Mouse (Mus musculus): Measurements from ENCODE around the gene Cd300ld3.

Gene Cd300ld3

DNA sequence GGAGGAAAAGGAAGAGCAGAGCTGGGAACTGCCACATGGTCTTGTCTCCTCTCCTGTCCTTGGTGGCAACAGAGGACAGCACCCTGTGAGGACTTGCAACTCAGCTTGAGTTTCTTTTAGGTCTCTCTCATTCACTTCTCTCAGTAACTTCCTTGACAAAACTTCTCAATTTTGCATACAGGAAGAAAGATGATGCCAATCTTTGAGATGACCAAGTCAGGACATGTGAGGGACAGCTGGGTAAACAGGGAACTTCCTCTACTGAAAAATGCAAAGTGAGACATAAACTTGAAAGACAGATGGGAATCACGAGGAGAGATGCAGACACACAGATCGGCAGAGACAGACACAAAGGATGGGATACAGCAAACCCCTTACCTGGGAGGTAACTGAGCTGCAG, at the start of gene Cd300ld3:
Gene Cd300ld3 (minus strand): TSS at position 151 of the 400 bp plus-strand sequence.
- DNase-seq (ENCODE audit: low spot score): no peak

DNA sequence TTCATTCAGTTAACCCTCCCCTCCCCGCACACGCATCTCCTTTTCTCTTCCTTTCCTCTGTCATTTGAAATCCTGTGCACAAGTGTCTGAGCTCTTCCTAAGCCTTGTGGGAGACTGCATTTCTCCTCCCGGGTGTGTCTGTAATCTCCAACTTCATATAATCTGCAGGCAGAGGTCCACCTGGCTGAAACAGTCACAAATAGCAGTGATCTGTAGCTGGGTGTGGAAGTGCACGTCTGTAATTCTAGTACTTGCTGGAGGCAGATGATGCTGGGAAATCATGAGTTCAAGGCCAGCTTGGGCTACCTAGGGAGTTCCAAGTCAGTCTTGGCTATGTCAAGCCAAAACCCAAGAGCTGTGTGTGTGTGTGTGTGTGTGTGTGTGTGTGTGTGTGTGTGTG, 43.9 kb upstream of the Cd300ld3 start:
- no peak for DNase-seq (ENCODE audit: low spot score)

DNA sequence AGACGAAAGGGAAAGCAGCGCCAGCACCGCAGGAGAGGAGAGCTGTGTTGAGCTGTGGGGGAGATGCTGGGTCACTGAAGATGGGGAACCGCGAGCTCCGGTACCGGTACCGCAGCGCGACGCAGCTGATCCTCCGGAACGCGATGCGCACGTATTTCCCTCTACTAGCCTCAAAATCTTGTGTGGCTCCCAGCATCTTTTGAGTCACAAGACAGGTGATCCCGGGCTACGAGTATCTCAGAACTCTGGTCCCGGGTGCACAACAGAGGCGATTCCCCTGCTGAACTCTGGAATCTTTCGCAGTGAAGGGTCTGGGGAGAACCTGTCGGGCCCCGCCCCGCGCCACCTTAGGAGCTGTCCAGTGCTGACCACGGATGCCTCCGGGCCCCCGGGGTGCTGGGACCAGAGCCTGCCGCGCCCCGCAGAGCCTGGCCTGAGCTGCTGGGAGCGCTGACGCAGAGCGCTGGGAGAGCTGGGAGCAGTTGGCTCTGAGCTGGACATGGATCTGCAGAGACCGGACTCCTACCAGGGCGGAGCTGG, 43.2 kb upstream of the Cd300ld3 start, which contains the start of gene Rab37:
Gene Rab37 (plus strand): TSS at position 70 of the 540 bp plus-strand sequence.
- DNase-seq (ENCODE audit: low spot score): no peak

DNA sequence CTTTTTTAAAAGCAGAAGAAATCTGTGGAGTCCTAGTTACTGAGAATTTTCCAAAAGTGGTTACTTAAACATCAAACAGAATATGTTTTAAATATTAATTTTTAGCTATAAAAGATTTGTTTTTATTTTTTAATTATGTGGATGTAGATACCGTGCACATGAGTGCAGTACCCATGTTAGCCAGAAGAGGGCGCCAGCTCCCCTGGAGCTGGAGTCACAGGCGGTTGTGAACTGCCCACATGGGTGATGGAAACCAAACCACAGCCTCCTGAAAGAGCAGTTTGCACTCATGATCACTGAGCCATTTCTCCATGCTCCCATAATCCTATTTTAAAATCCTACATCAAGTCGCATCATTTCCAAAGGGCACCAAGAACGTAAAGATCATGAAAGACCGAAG, 41.6 kb upstream of the Cd300ld3 start:
- no peak for DNase-seq (ENCODE audit: low spot score)

DNA sequence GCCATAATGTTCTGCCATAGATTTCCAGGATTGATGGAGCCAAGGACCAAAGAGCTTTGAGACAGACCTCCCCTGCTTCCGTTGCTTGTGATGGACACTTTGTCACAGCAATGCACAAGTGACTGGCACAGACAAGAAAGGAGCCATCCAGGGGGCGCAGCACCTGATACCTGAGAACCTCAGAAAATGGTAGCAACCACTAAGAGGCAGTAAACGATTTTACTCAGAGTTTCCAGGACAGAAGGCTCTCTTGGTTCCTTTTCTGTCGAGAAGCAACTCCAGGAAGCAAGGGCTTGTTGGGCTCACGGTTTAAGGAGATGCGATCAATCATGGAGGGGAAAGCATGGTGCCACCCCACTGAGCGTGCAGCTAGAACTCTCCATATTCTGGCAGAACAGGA, 38.0 kb upstream of the Cd300ld3 start:
- no peak for DNase-seq (ENCODE audit: low spot score)

DNA sequence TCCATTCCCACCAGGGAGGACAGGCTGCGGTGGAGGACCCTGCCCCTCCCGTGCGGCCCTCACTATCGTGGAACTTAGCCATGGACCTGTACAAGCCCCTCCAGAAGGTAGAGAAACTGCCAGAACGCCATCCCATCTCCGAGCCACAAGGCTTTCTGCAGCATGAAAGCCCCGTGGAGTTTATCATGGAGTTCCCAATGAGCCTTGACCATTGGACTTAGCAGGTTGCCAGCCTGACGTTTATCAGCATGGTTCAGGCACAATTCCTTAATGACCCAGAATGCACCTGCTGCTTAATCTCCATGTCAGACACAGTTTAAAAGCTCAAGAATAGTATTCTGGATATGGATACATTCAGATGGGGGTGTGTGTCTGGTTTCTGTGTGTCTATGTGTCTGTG, 36.9 kb upstream of the Cd300ld3 start:
- DNase-seq (ENCODE audit: low spot score): no peak

DNA sequence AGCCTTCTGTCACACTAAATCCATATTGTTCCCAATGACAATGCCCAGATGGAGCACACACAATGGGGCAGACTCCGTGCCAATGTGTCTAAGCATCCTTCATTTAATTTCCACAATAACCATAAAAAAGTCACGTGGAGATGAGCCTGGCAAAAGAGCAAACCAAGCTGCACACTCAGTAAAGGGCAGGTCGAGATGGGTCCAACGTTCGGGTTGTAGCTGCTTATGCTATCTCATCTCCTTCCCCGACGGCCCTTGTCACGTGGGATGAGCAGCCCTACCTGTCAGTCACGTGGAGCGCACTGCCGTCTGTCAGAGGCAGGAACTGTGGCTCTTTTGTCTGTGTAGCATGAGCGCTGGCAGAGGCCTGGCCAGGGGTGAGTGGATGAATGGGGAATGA, 36.4 kb upstream of the Cd300ld3 start:
- DNase-seq (ENCODE audit: low spot score): peak; percentile 9

DNA sequence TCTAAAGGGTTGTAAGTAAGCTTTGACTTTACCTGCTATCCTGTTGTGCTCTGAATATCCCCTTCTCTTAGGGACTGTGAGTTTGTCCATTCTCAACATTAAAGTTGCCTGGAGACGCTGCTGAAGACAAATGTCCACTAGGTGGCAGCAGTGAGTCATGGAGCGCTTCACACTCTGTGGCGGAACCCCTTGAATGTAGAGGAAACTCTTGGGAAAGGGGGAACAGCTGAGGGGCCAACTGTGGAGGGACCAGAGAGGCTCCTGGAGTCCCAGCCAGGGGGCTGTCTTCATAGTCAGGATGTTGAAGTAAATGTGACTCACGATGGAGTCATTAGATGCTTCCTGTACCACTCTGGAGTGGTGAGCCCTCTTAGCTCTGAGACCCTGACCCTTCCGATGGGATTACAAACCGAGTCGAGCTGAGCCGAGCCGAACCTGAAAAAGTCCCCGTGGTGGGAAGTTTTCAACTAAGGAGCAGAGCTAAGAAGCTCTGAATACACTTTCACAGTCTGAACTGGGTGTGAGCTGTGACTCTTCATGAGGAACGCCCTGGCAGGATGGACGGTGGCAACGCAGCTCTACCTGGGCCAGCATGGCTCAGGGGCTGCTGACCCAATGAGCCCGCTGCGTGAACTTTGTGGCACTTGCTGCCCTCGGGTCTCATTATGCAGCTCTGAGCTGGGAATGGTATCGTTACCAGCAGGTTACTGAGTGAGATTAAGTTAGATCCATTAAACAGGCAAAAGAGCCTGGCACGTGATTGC, 35.3 kb upstream of the Cd300ld3 start:
- DNase-seq (ENCODE audit: low spot score): no peak

DNA sequence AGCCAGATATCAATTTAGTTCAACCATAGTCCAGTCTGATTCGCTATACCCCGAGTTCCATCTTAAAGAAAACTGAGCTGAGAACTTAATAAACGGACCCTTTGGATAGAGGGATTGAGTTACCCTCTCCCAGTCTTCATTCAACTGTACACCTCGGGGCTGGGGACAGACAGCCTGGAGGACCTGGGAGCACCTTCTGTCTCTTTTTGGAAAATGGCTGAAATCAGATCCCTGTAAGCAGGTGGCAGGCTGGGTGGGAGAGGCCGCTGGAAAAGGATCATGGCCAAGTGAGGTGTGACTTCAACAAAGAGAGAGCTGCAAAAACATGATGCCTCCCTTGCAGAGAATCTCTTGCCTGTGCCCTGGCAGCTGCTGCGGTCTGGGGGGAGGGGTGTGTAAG, 34.0 kb upstream of the Cd300ld3 start:
- DNase-seq (ENCODE audit: low spot score): no peak

DNA sequence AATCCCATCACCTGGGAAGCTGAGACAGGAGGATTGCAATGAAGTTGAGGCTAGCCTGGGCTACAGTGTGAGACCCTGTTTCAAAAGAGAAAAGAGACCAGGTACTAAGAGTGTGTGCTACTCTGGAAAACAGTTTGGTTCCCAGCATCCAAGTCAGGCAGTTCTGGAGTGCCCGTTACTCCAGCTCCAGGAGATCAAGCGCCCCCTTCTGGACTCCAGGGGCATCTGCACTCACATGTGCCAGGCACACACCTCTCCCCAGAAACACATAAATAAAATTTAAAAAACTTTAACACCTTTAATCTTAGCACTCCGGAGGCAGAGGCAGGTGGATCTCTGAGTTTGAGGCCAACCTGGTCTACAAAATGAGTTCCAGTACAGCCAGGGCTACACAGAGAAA, 33.2 kb upstream of the Cd300ld3 start:
- DNase-seq (ENCODE audit: low spot score): no peak

DNA sequence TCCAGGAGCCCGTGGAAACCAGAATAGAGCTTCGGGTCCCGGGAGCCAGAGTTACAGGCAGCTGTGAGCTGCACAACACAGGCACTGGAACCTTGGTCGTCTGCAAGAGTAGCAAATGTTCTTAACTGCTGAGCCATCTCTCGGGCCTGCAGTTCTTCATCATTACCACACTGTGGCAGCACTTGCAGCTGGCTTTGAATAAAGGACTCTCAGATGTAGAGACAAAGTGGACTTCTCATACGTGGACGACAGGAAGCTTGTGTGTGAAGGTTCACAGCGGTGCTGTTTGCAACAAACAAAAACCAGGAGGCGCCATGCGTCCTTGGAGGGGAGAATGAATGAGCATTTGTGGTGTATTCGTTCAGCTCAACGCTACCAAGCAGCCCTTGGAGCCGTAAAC, 32.7 kb upstream of the Cd300ld3 start:
- DNase-seq (ENCODE audit: low spot score): no peak

DNA sequence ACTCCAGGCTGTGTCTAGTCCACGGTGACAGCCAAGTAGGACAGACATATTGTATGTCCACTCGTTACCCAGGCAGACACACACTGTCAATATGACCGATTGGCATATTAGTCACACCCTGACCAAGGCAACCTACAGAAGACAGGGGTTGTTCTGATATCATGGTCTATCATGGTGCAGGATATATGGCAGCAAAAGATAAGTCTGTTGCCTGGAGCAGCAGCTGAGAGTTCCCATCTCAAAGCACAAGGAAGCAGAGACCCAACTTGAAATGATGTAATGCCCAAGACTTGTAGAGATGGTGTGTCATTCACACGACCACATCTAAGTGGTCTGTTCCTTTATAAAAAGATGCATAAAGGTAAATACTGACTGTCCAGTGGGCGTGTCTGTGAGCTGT, 30.5 kb upstream of the Cd300ld3 start:
- no peak for DNase-seq (ENCODE audit: low spot score)

DNA sequence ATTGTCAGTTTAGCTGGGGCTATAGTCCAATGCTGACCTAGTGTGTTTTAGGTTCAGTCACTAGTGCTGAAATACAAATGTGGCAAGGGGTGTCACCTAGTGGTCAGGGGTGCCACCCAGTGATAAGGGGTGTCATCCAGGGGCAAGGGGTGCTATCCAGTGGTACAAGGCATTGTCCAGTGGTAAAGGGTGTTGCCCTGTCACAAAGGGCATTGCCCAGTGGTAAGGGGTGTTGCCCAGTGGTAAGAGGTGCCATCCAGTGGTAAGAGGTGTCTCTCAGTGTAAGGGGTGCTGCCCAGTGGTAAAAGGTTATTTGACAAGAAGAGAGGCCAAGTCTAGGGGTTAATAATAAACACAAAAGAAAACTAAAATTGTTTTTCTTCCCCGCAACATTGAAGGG, 29.2 kb upstream of the Cd300ld3 start:
- DNase-seq (ENCODE audit: low spot score): no peak

DNA sequence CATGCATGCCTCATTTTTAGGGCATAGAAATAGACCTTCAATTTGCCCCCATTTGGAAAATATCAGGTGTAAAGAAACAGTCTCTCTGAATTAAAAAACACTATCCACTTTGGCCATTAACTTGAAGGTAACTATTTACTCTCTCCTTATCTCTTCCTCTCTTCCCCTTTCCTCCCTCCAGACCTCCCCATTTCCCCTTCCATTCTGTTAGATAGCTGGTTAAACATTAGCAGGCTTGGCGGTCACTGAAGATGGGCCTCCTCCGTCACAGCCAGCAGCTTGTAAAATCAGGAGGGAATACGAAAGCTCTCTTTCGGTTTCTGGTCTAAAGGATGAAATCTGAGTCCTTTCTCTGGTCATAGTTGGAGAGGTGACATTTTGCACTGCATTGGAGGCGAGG, 27.6 kb upstream of the Cd300ld3 start:
- DNase-seq (ENCODE audit: low spot score): no peak

DNA sequence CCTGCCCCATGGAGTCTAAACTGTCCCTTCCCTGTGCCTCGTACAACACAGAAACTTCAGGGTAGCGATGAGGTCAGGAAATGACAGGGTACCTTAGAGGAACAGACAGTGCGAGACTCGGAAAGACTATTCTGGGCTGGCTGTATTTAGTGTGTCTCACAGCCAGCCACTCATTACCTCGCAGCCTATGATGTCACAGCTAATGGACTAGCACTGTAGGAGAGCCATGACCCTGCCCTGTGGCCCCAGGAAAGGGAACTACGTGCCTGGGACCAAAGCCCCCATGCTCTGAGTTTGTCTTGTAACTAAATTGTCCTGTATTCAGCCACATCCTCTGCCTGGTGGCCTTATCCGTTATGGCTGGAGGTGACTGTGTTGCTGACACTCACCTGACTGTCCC, 27.2 kb upstream of the Cd300ld3 start:
- no peak for DNase-seq (ENCODE audit: low spot score)

DNA sequence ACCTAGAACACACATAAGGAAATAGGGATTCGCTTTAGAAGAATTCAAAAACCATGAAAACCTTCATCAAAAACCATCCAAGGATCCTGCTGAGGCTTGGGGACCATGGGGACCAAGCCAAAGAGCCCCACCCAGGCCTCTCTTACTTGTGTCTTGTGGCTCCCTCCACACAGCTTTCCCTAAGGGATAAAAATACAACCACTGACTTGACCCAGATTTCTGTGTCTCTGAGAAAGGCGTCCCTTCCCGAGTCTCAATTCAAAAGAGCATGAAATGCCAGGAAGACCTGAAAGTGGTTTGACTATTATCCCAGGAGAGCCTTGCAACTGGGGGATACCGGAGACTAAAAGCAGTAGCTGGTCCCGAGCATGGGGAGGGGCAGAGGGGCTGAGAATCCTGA, 24.8 kb upstream of the Cd300ld3 start:
- DNase-seq (ENCODE audit: low spot score): no peak

DNA sequence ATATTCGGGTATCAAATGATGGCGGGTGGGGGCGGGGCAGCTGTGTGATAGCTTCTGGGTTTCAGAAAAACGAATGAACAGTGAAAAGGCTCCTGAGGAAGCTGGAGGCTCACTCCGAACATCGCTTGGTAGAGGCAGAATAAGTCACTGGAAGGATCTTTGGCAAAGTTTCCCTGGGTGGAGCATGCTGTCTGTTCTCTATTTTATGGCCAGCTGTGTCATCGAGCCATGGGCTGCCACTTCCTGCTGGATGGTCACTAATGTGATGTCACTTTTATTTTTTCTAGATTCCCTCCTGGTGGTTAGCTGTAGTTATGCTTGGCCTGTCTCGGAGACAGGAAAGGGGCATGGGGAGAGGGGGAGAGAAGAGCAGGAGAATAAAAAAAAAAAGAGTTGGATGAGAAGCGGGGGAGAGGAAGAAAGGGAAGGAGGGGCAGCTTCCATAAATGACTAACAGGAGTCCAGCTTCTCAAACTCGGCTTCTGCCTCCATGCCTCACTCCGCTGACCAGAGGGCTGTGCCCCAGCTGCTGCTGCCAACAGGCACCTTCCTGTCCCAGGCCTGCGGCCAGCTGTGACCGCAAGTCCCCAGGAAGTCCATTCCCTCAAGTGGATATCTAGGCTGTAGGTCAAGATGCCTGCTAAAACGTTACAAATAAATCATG, 23.6 kb upstream of the Cd300ld3 start:
- DNase-seq (ENCODE audit: low spot score): peak; percentile 48

DNA sequence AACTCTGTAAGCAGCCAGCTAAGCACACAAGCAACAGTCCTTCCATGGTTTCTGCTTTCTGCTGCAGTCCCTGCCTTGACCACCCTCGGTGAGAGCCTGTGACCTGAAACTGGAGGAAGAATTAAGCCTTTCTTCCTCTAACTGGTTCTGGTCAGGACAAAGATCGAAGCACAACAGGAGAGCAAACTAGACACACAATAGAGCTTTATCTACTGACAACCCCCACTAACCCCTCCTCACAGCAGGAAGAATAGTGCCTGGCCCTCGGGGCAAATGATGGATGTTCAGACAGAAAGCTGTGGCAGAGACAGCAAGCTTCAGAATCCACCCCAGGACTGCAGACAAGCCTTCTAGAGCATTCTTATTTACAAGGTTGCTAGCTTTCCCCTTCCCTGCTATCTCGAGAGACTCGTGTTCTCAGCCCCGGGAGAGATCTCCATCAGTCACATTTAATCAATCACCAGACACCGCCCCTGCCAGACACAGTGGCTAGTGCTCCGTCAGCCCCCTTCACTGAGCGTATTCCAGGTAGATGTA, 22.9 kb upstream of the Cd300ld3 start:
- no peak for DNase-seq (ENCODE audit: low spot score)

DNA sequence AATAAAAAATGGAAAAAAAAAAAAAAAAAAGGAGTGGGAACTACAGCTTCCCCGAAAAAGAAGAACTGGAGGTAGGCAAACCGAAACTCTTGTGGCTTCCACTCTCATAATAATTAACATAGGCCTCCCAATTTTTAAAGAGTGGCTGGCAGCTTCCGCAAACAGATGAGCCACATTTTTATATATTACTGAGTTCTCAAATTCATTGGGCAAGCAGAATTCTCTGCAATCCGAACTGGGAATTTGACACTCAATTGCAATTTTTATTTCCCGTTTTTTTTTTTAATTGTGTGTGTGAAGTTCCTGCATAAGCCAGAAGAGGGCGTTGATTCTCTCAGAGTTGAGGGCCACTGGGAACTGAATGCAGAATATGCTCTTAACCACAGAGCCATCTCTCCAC, 18.6 kb upstream of the Cd300ld3 start:
- DNase-seq (ENCODE audit: low spot score): no peak

DNA sequence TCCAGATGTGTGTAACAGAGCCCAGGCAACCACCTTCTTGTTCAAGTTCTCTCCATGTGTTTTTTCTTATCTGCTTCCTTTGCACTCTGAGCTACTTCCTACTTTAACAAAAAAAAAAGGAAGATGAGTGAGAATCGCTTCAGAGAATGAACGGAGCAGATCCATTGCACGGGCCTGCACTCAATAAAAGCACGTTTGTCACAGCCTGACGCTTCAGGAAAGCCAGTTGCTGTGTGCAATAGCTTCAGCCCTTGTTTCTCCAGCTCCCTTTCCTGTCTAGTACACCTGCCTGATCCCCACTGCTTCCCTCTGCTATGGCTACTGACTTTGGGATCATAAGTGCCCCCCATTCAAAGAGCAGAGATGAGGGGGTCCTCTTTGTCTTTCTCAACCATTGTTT, 13.9 kb upstream of the Cd300ld3 start, which contains the start of gene Cd300e:
Gene Cd300e (minus strand): TSS at position 101 of the 400 bp plus-strand sequence.
- DNase-seq (ENCODE audit: low spot score): no peak

DNA sequence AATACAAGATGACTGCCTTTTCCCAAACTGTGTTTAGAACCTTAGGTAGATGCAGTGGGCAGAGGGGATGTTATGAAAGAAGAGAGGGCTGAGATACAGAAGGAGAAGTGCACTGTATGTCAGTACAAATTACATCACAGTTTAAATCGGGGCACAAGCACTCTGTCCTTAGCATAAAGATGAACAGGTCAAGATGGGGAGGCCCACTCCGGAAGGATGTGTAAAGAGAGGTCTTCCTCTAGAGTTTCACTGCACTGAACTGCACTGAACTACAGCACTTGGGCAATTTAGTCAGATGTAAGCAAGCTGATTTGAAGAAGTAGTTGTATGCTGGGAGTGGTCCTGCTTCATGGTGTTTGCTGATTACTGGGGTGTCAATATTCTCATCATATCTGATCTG, 11.6 kb upstream of the Cd300ld3 start:
- DNase-seq (ENCODE audit: low spot score): no peak

DNA sequence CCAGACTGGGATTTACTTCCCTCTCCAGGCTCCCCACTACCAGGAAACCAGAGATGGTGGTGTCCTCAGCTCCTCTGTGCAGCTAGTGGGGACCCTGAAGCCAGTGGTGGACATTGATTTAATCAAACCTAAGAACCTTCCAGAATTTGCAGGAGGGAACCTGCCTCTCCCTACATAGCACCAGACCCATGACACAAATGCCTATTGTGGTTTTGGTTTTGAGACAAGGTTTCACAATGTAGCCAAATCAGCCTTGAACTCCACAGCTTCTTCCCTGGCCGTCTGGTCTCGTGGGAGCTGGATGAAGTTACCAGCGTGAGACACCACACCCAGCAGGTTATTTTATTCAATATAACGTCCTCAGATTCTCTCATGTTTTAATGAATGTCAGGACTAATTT, 10.5 kb upstream of the Cd300ld3 start:
- no peak for DNase-seq (ENCODE audit: low spot score)

DNA sequence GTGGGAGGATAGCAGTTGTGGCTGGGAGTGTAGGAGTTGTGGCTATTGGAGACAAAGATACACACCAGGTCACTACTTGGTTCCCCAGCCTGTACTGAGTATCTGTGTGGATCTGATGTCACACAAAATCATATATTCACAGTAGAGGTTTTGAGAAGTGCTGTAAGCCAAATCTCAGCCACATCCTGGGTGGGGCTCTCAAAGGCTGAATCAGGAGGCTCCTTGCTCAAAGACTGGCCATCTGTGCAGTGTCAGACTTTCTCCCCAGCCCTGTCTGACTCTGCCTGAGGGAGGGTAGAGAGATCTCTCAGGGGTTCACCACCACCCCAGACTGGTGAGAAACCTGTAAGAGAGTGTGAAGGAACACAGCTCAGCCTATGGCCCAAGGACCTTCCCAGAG, 6.3 kb upstream of the Cd300ld3 start:
- DNase-seq (ENCODE audit: low spot score): no peak
